Mouse (Mus musculus) MEL (cell line): ENCODE measurements around the gene Dcps.

ENCODE experiments used
- BHLHE40 ChIP-seq: IDR thresholded peaks from 2 replicates; pipeline ENCODE4 v1.6.1; 2012; ENCODE audit warnings: low read depth, mild to moderate bottlenecking, inconsistent platforms, low read length, improper control_type of control experiment, borderline replicate concordance
- CTCF ChIP-seq, 3 experiments: IDR thresholded peaks in 2 of 3; conservative IDR thresholded peaks in 1 of 3; 2 replicates each; pipeline ENCODE4 v1.5.1; 2011 to 2012; ENCODE audit warnings: low read length in 3 of 3, low read depth in 2 of 3, mild to moderate bottlenecking in 2 of 3, improper control_type of control experiment in 1 of 3, inconsistent platforms in 1 of 3, mixed read lengths in 1 of 3, moderate library complexity in 1 of 3; ENCODE audit not compliant: control insufficient read depth in 1 of 3, insufficient read depth in 1 of 3, poor library complexity in 1 of 3, severe bottlenecking in 1 of 3
- ELF1 ChIP-seq: IDR thresholded peaks from 2 replicates; pipeline ENCODE4 v1.6.1; 2014; ENCODE audit warnings: low read depth, mild to moderate bottlenecking, inconsistent platforms, low read length, improper control_type of control experiment, moderate library complexity
- EP300 ChIP-seq, 2 experiments: IDR thresholded peaks; 2 replicates each; pipeline ENCODE4 v1.6.1; 2011; ENCODE audit warnings: improper control_type of control experiment in 2 of 2, low read length in 2 of 2, low read depth in 1 of 2, mild to moderate bottlenecking in 1 of 2
- JUND ChIP-seq: IDR thresholded peaks from 2 replicates; pipeline ENCODE4 v1.6.1; 2011; ENCODE audit warnings: low read depth, mild to moderate bottlenecking, improper control_type of control experiment, low read length
- MAX ChIP-seq: IDR thresholded peaks from 2 replicates; pipeline ENCODE4 v1.6.1; 2011; ENCODE audit warnings: low read length, improper control_type of control experiment
- MYC ChIP-seq: IDR thresholded peaks from 2 replicates; pipeline ENCODE4 v1.6.1; 2011; ENCODE audit warnings: low read depth, mild to moderate bottlenecking, low read length, improper control_type of control experiment, moderate library complexity
- POLR2A ChIP-seq, 2 experiments: IDR thresholded peaks; 2 replicates each; pipeline ENCODE4 v1.6.1; 2011 to 2012; ENCODE audit warnings: low read length in 2 of 2, mild to moderate bottlenecking in 2 of 2, control low read depth in 1 of 2, improper control_type of control experiment in 1 of 2, low read depth in 1 of 2, moderate library complexity in 1 of 2; ENCODE audit not compliant: control insufficient read depth in 1 of 2, insufficient read depth in 1 of 2, poor library complexity in 1 of 2
- POLR2AphosphoS2 ChIP-seq: IDR thresholded peaks from 2 replicates; pipeline ENCODE4 v1.6.1; 2011; ENCODE audit warnings: low read length, improper control_type of control experiment
- POLR2AphosphoS5 ChIP-seq: IDR thresholded peaks from 2 replicates; pipeline ENCODE4 v1.6.1; 2012; ENCODE audit warnings: low read depth, borderline replicate concordance, mild to moderate bottlenecking, inconsistent platforms, low read length, moderate library complexity, mixed read lengths
- RAD21 ChIP-seq: IDR thresholded peaks from 2 replicates; pipeline ENCODE4 v1.6.1; 2011; ENCODE audit warnings: mild to moderate bottlenecking, low read depth, low read length, improper control_type of control experiment
- TCF12 ChIP-seq: IDR thresholded peaks from 2 replicates; pipeline ENCODE4 v1.6.1; 2014; ENCODE audit warnings: low read depth, mild to moderate bottlenecking, inconsistent platforms, low read length, improper control_type of control experiment, moderate library complexity
- ZKSCAN1 ChIP-seq: IDR thresholded peaks from 2 replicates; pipeline ENCODE4 v1.6.1; 2012; ENCODE audit warnings: low read depth, mild to moderate bottlenecking, inconsistent platforms, low read length, improper control_type of control experiment, moderate library complexity
- ZNF384 ChIP-seq: IDR thresholded peaks from 2 replicates; pipeline ENCODE4 v1.6.1; 2012; ENCODE audit warnings: low read depth, mild to moderate bottlenecking, inconsistent platforms, low read length, improper control_type of control experiment

GRCm38 (mm10) chr9:35223466-35223865 lies 47.6 kb upstream of the Dcps start:
- no peak for TF ChIP-seq CTCF (IDR thresholded peaks at IDR 0.05 in 2 of 3, conservative IDR thresholded peaks at IDR 0.05 in 1 of 3; ENCODE audit: control insufficient read depth in 1 of 3, insufficient read depth in 1 of 3, low read depth in 2 of 3, low read length in 3 of 3, poor library complexity in 1 of 3, severe bottlenecking in 1 of 3)
- TF ChIP-seq ZKSCAN1, result no peak
- TF ChIP-seq TCF12, result no peak
- no peak for TF ChIP-seq MYC
- no peak for TF ChIP-seq EP300 (IDR thresholded peaks at IDR 0.05; ENCODE audit: low read depth in 1 of 2, low read length in 2 of 2)
- no peak for TF ChIP-seq JUND
- TF ChIP-seq POLR2AphosphoS5, result no peak
- TF ChIP-seq POLR2A (IDR thresholded peaks at IDR 0.05; ENCODE audit: control insufficient read depth in 1 of 2, insufficient read depth in 1 of 2, low read depth in 1 of 2, low read length in 2 of 2, poor library complexity in 1 of 2), result no peak
- no peak for TF ChIP-seq MAX
- no peak for TF ChIP-seq POLR2AphosphoS2
- no peak for TF ChIP-seq BHLHE40
- no peak for TF ChIP-seq RAD21
- no peak for TF ChIP-seq ELF1
- TF ChIP-seq ZNF384, result no peak
